ENCODE assay signal across 7 mouse cellular contexts in genomic region chr13:63305160-63306011, GRCm38 (mm10).
DNase-seq lines count a peak whose midpoint lies in the region; ATAC-seq and TF ChIP-seq lines count a peak whose summit lies in the region.

No protein-coding gene starts in this region.

- peak overlapping the region; percentile 44 for H3K27ac ChIP-seq in intestine, embryonic 15.5 days
- H3K27ac ChIP-seq in small intestine, adult 2 months (ENCODE audit: insufficient read depth, low read depth, low read length) = 0 out of 2 replicates have a peak overlapping the region, but pooled peaks have one; percentile 14

- peaks cover 18% of the 10 kb centered on the region for H3K36me3 ChIP-seq in intestine, embryonic 15.5 days
- H3K36me3 ChIP-seq in small intestine, adult 2 months (ENCODE audit: control insufficient read depth, insufficient read depth, low read length) = peaks cover 32% of the 10 kb centered on the region

- WGBS in intestine, embryonic 15.5 days = 44% methylated on average over 16 of the region's 16 CpGs
- WGBS in small intestine, adult 2 months = 63% methylated on average over 16 of the region's 16 CpGs

- peak; percentile 26 for ATAC-seq in intestine, embryonic 15.5 days

- H3K4me3 ChIP-seq in intestine, embryonic 15.5 days (replicated peaks) = no peak overlapping the region
- no peak overlapping the region for H3K4me3 ChIP-seq in small intestine, adult 2 months (ENCODE audit: low read depth, low read length)

- no peaks in the 10 kb centered on the region for H3K27me3 ChIP-seq in intestine, embryonic 15.5 days (replicated peaks)
- no peaks in the 10 kb centered on the region for H3K27me3 ChIP-seq in small intestine, adult 2 months (ENCODE audit: control insufficient read depth, insufficient read depth, low read length)

- no peak overlapping the region for H3K9ac ChIP-seq in intestine, embryonic 15.5 days

- peak; percentile 56 to 67 for DNase-seq in layer of hippocampus, adult 8-10 months (ENCODE audit: low spot score in 2 of 2)
- DNase-seq in layer of hippocampus, postnatal 25 days (ENCODE audit: extremely low spot score in 1 of 2, low spot score in 1 of 2) = no peak
- peak; percentile 89 for DNase-seq in brain, adult 2 months (ENCODE audit: low read depth, low spot score)
- peak; percentile 40 for DNase-seq in embryo, embryonic 10.5 days (ENCODE audit: low spot score)
- no peak for DNase-seq in yolk sac, embryonic 10.5 days (ENCODE audit: low spot score)

- TF ChIP-seq CTCF in small intestine, adult 2 months (IDR thresholded peaks at IDR 0.05; ENCODE audit: extremely low read depth, insufficient read length, insufficient replicate concordance, low read depth, low read length) = no peak

- no peak overlapping the region for H3K4me2 ChIP-seq in intestine, embryonic 15.5 days (replicated peaks)

- H3K9me3 ChIP-seq in intestine, embryonic 15.5 days = no peaks in the 10 kb centered on the region

- peaks cover 24% of the 10 kb centered on the region for H3K4me1 ChIP-seq in intestine, embryonic 15.5 days (replicated peaks)
- H3K4me1 ChIP-seq in small intestine, adult 2 months (ENCODE audit: control insufficient read depth, insufficient read depth, insufficient read length, low read length) = peaks cover 24% of the 10 kb centered on the region

- no peak for TF ChIP-seq POLR2A in small intestine, adult 2 months (IDR thresholded peaks at IDR 0.05; ENCODE audit: low read depth, low read length)

Comparison
In these comparisons a context has a peak if more than half of its experiments do, and no peak if none do; other contexts are left out.
1. DNase-seq: peak in layer of hippocampus, adult 8-10 months (2 of 2), brain, adult 2 months (single experiment) and embryo, embryonic 10.5 days (single experiment); none in layer of hippocampus, postnatal 25 days (0 of 2) and yolk sac, embryonic 10.5 days (single experiment).